Mouse (Mus musculus) cortical plate, adult 2 months (tissue): ENCODE data around the gene Zer1. TPM values are rescaled to one million over a fixed set of nuclear protein-coding genes. Genes with fewer than 3 reads are reported as not detected.
A peak's percentile ranks its signal among the peaks of the same experiment; 100 is the strongest.

Experiments
- H3K27ac ChIP-seq: fragments of 200-500 bp; 2 replicates; pipeline ENCODE4 v1.5.1; 2012; ENCODE audit warnings: low read length, control low read depth, inconsistent platforms; ENCODE audit not compliant: insufficient read depth
- H3K4me1 ChIP-seq: fragments of 200-500 bp; 2 replicates; pipeline ENCODE4 v1.6.1; 2011; ENCODE audit warnings: low read length; ENCODE audit not compliant: control insufficient read depth, insufficient read depth
- H3K4me3 ChIP-seq: fragments of 200-500 bp; 2 replicates; pipeline ENCODE4 v1.5.1; 2011; ENCODE audit warnings: mild to moderate bottlenecking, low read length, control low read depth; ENCODE audit not compliant: insufficient read depth
- CTCF ChIP-seq: fragments of 200-500 bp; IDR thresholded peaks from 2 replicates; pipeline ENCODE4 v1.5.1; 2011; ENCODE audit warnings: mild to moderate bottlenecking, control low read depth, low read length; ENCODE audit not compliant: insufficient read depth; ENCODE audit errors: extremely low read depth
- POLR2A ChIP-seq: fragments of 200-500 bp; IDR thresholded peaks from 2 replicates; pipeline ENCODE4 v1.6.1; 2011; ENCODE audit warnings: mild to moderate bottlenecking, low read length, control low read depth; ENCODE audit not compliant: insufficient read depth; ENCODE audit errors: extremely low read depth
- polyA plus RNA-seq: library from polyadenylated mRNA; depleted of rRNA; stranded (reverse); fragments of >200 nt; gene quantifications from 2 replicates; pipeline ENCODE4 v1.2.3, GENCODE M21; 2012

The Zer1 gene
- polyA plus RNA-seq, 1 experiment, result 155 TPM

DNA sequence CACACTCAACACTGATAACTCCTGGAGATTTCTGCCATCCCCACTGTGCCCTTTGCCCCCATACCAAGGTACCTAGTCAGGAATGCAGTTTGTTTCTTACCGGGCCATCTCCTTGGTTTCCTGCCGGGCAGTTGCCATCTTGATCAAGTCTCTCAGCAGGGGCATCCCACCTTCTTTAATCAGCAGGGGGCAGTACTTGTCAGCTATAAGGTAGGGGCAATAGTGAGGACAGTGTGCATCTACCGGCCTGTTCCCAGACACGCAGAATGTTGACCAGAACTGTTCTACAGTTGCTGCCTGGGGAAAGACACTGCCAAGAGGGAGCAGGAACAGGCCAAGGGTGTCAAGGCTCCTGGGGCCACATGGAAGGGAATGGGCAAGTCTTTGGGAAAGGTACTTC is 24.2 kb downstream of the Zer1 start:
- Histone ChIP-seq H3K4me1 (no peaks in the 10 kb centered on the region), H3K4me3 (no peak overlapping the region), H3K27ac (no peak overlapping the region)
- no peak for TF ChIP-seq POLR2A
- TF ChIP-seq CTCF, result no peak

DNA sequence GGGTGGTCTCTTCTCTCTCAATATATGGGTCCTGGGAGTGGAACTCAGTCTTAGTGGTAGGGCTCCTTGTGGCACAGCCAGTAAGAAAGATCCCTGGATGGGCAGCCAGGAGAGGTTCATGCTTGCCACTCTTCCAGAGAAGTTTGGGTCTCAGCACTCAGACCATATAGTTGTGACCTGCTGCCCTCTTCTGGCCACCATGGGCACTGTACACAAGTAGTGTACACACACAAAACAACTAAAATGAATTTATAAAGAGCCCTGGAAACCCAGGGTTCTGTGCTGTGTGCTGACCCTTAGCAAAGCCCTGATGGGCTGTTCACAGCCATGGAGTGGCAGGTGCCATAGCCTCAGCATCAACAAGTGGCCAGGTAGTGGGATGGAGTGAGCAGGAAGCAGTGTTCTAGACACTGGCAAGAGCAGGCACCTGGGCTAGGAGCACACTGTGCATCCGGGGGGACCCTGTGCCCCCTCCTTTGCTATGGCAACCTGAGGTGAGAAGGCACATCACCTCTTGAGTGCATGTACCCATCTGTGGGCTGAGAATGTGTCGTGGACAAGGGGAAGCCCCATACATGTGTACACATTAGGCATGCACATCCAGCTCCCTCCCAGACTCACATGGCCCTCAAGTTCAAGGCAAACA is 28.4 kb downstream of the Zer1 start:
- TF ChIP-seq POLR2A, result no peak
- TF ChIP-seq CTCF, result peak; percentile 62
- no peaks in the 10 kb centered on the region for H3K4me1 ChIP-seq

DNA sequence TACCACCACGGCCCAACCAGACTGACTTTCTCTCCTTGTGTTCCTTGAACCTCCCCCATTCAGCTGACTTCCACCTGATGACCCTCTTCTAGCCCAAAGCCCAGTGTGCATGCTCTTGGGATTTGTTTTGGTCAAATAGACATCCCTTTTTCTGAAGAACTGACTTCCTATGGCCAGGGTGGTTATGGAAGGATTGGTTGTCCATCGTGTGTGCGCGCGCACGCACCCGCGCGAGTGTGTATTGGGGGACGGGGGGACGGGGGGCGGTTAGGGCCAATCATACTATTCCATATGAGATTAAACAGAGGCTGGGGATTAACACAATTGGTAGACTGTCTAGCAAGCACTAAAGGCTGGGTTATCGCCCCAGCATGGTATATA is 30.2 kb downstream of the Zer1 start:
- Histone ChIP-seq H3K27ac (no peak overlapping the region), H3K4me3 (peak overlapping the region; percentile 54), H3K4me1 (no peaks in the 10 kb centered on the region)
- TF ChIP-seq CTCF (no peak), POLR2A (no peak)

More for the DNA sequence above, 28.4 kb downstream of the Zer1 start:
- no peak overlapping the region for H3K4me3 ChIP-seq
- no peak overlapping the region for H3K27ac ChIP-seq

DNA sequence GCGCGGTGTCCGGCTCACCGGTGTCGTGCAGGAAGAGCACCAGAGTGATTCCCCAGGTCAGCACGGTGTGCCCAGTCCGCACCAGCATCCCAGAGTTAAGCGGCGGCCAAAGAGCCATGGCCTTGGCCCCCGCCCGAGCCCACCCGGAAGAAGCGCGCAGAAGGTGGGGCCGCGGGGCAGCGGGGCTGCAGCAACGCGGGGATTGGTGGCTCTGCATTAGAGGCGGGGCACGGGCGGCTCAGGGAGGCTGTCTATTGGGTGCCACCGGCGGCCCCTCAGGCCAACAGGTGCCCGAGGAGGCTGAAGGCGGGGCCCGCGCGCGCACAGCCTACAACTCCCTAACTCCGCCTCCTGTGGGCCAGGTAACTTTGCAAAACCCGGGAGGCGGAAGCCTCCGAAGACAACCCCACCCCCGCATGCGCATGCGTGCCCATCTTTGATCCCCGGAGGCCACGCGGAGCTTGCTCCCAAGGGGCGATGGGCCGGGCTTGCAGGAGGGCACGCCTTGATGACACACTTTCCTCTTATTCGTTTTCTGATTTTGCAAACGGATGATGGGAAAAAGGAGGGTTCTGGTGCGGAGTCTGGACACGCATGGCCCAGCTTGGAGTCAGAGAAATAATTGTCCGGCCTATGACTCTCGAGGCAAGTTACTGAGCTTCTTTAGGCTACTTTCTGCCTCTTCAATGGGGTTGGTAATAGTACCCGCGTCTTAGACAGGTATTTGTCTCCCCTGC is 30.7 kb downstream of the Zer1 start, which contains the start of gene Zdhhc12:
TSS of gene Zdhhc12 (minus strand) at position 178 of the 737 bp plus-strand sequence.
- no peak for TF ChIP-seq CTCF
- TF ChIP-seq POLR2A, result peak; percentile 58
- H3K27ac ChIP-seq, result no peak within 1 kb of the TSS
- H3K4me1 ChIP-seq, result no peaks in the 10 kb centered on the region
- H3K4me3 ChIP-seq, result peak within 1 kb of the TSS; percentile 54

GRCm38 (mm10) chr2:30092280-30092918 is 32.0 kb downstream of the Zer1 start:
- no peak overlapping the region for H3K27ac ChIP-seq
- H3K4me1 ChIP-seq, result no peaks in the 10 kb centered on the region
- no peak for TF ChIP-seq POLR2A
- no peak for TF ChIP-seq CTCF
- H3K4me3 ChIP-seq, result no peak overlapping the region

- Histone ChIP-seq H3K27ac (no peak overlapping the region), H3K4me1 (no peaks in the 10 kb centered on the region), H3K4me3 (no peak overlapping the region)
- no peak for TF ChIP-seq CTCF
- TF ChIP-seq POLR2A, result no peak
These were observed 32.9 kb downstream of the Zer1 start for GRCm38 (mm10) chr2:30091521-30091920.

DNA sequence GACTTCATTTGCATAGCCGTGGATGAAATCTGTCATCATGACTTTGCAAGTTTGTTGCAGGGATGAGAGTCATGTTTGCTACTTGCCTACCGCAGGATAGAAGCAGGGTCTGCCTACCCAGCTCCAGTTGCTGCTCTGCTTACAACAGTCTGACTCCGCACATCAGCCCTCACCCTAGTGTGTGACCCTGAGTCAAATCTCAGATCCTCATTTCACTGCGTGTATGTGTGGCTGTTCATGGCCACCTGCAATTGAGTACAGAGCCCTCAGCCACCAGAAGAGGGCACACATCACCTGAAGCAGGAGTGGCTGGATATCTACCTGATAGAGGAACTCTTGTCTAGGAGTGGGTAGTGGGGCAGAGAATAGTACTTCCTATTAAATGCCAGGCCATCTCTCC is 37.1 kb downstream of the Zer1 start:
- TF ChIP-seq POLR2A (no peak), CTCF (no peak)
- Histone ChIP-seq H3K4me3 (no peak overlapping the region), H3K4me1 (no peaks in the 10 kb centered on the region), H3K27ac (no peak overlapping the region)

DNA sequence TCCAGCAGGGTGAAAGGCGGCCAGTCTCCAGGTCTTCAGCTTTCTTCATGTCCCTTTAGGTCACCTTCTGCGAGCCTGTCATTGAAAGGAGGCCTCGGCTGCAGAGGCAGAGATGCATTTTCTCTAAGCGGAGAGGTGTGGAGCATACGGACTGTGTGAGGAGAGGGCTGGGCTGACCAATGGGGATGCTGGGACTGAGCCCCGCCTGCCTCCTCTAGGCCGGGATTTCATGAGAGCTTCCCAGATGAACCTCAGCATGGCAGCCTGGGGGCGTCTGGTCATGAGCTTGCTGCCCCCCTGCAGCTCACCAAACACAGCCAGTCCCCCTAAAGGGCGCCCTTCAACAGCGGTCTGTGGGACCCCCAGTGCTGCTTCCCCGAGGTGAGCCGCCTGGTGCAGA is 39.8 kb downstream of the Zer1 start:
- H3K4me3 ChIP-seq, result no peak overlapping the region
- no peak overlapping the region for H3K27ac ChIP-seq
- no peaks in the 10 kb centered on the region for H3K4me1 ChIP-seq
- TF ChIP-seq POLR2A, result no peak
- TF ChIP-seq CTCF, result no peak

DNA sequence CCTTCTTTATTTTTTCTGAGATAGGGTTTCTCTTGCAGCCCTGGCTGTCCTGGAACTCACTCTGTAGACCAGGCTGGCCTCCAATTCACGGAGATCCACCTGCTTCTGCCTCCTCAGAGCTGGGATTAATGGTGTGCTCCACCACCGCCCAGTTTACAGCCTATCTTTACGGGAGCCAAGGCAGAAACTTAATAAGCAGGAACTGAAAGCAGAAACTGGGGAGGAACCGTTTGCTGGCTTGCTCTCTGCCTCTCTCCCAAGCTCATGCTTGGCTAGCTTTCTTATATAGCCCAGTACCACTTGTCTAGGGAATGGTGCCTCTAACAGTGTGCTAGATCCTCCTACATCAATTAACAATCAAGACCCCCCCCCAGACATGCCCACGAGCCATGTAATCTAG is 40.3 kb downstream of the Zer1 start:
- no peaks in the 10 kb centered on the region for H3K4me1 ChIP-seq
- H3K27ac ChIP-seq, result no peak overlapping the region
- TF ChIP-seq POLR2A, result no peak
- TF ChIP-seq CTCF, result no peak
- no peak overlapping the region for H3K4me3 ChIP-seq
